Mouse (Mus musculus) midbrain, postnatal 0 days (tissue): ENCODE results near the gene Atf6. TPM values are rescaled to one million over a fixed set of nuclear protein-coding genes. Genes with fewer than 3 reads are reported as not detected.

Source experiments
- ATAC-seq: fragments of 200-750 bp; cut with Nextera tagmentation; 2 replicates; pipeline ENCODE4 v1.8.0; 2017; ENCODE audit warnings: moderate number of reproducible peaks, mild to moderate bottlenecking, moderate TSS enrichment, moderate library complexity; ENCODE audit not compliant: low FRiP score
- DNase-seq: peaks from one replicate; pipeline ENCODE4 v3.0.0-alpha.2; 2015; ENCODE audit warnings: low spot score
- H3K27ac ChIP-seq: fragments of 300-500 bp; sonication (generic); 2 replicates; pipeline ENCODE4 v1.5.1; 2014; ENCODE audit warnings: low read depth, mild to moderate bottlenecking, low read length, mixed read lengths
- H3K27me3 ChIP-seq: fragments of 300-500 bp; sonication (generic); 2 replicates; pipeline ENCODE4 v1.6.1; 2014; ENCODE audit warnings: low read length, control low read depth, mixed read lengths; ENCODE audit not compliant: insufficient read depth
- H3K36me3 ChIP-seq: fragments of 300-500 bp; sonication (generic); 2 replicates; pipeline ENCODE4 v1.6.1; 2014; ENCODE audit warnings: low read length, control low read depth, mixed read lengths; ENCODE audit not compliant: insufficient read depth
- H3K4me1 ChIP-seq: fragments of 300-500 bp; sonication (generic); 2 replicates; pipeline ENCODE4 v1.6.1; 2014; ENCODE audit warnings: mild to moderate bottlenecking, control low read depth, antibody characterized with exemption, low read length, mixed read lengths; ENCODE audit not compliant: insufficient read depth
- H3K4me2 ChIP-seq: fragments of 300-500 bp; sonication (generic); 2 replicates; pipeline ENCODE4 v1.6.1; 2014; ENCODE audit warnings: low read depth, mild to moderate bottlenecking, low read length, mixed read lengths; ENCODE audit not compliant: poor library complexity, severe bottlenecking
- H3K4me3 ChIP-seq: fragments of 300-500 bp; sonication (generic); 2 replicates; pipeline ENCODE4 v1.5.1; 2014; ENCODE audit warnings: low read depth, mild to moderate bottlenecking, low read length, moderate library complexity
- H3K9ac ChIP-seq: fragments of 300-500 bp; sonication (generic); replicated peaks from 2 replicates; pipeline ENCODE4 v1.6.1; 2014; ENCODE audit warnings: mild to moderate bottlenecking, low read length, moderate library complexity, mixed read lengths; ENCODE audit not compliant: poor library complexity, severe bottlenecking
- H3K9me3 ChIP-seq: fragments of 300-500 bp; sonication (generic); 2 replicates; pipeline ENCODE4 v1.6.1; 2016; ENCODE audit warnings: low read length, control low read depth
- CTCF ChIP-seq: IDR thresholded peaks from 2 replicates; pipeline ENCODE4 v1.5.1; 2016; ENCODE audit warnings: antibody characterized with exemption, mild to moderate bottlenecking
- WGBS: fragments of 180-500 bp; shearing (Covaris S2); extraction: QIAGEN DNeasy Blood & Tissue Kit; methylation state at CpG from one replicate; pipeline ENCODE4 v1.1.7; 2014; 5-methylcytosine and 5-hydroxymethylcytosine counted together
- polyA plus RNA-seq: library from polyadenylated mRNA; unstranded; fragments of >200 nt; fragmentation: Nextera tagmentation; extraction: Ambion mirVana; gene quantifications from 2 replicates; pipeline ENCODE4 v1.2.1, GENCODE M21; 2015
- total RNA-seq: library from RNA; depleted of rRNA; stranded (reverse); fragments of >200 nt; gene quantifications from 2 replicates; pipeline ENCODE4 v1.2.3, GENCODE M21; 2014

Gene Atf6
- total and polyA plus RNA-seq, 2 experiments from 2014 or later = 5.4 to 17.4 TPM

- no peak for ATAC-seq
- no peaks in the 10 kb centered on the region for H3K9me3 ChIP-seq
- WGBS = 87% methylated on average over 14 of the region's 14 CpGs
- no peak for TF ChIP-seq CTCF
- H3K4me1 ChIP-seq = no peaks in the 10 kb centered on the region
- H3K27ac ChIP-seq = no peak overlapping the region
- H3K4me3 ChIP-seq = no peak overlapping the region
- H3K27me3 ChIP-seq = no peaks in the 10 kb centered on the region
- no peak overlapping the region for H3K4me2 ChIP-seq
- no peaks in the 10 kb centered on the region for H3K36me3 ChIP-seq
- DNase-seq = no peak
- H3K9ac ChIP-seq = no peak overlapping the region
These were observed 47.3 kb downstream of the Atf6 start for GRCm38 (mm10) chr1:170820103-170820814.

GRCm38 (mm10) chr1:170815287-170816004 is 52.1 kb downstream of the Atf6 start:
- H3K36me3 ChIP-seq = no peaks in the 10 kb centered on the region
- ATAC-seq (no peak), DNase-seq (no peak)
- no peak for TF ChIP-seq CTCF
- H3K4me3 ChIP-seq = no peak overlapping the region
- H3K9ac ChIP-seq = no peak overlapping the region
- no peak overlapping the region for H3K4me2 ChIP-seq
- 96% methylated on average over 2 of the region's 2 CpGs for WGBS
- no peak overlapping the region for H3K27ac ChIP-seq
- no peaks in the 10 kb centered on the region for H3K9me3 ChIP-seq
- no peaks in the 10 kb centered on the region for H3K4me1 ChIP-seq
- no peaks in the 10 kb centered on the region for H3K27me3 ChIP-seq

DNA sequence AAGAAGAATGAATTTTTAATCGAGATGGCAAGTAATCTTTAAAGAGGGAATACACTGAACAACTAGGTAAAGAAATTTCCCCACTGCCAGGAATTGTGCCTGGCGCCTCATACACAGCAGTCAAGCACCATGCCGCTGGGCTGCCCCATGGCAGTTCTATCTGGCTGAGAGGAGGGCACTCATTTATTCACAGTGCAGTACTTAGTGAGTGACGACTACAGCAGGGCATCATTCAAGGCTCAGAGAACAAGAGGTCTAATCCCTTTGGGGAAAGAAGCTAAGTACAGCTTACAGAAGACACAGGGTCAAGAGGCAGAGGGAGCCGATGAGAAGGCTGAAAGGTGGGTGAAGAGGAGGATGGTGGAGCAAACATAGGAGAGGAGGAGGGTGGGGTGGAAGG is 54.7 kb downstream of the Atf6 start:
- TF ChIP-seq CTCF = no peak
- Histone ChIP-seq H3K27ac (no peak overlapping the region), H3K27me3 (no peaks in the 10 kb centered on the region), H3K4me1 (no peaks in the 10 kb centered on the region), H3K36me3 (no peaks in the 10 kb centered on the region), H3K9me3 (no peaks in the 10 kb centered on the region), H3K4me2 (no peak overlapping the region), H3K9ac (no peak overlapping the region), H3K4me3 (no peak overlapping the region)
- no peak for ATAC-seq
- 48% methylated on average over 5 of the region's 5 CpGs for WGBS
- no peak for DNase-seq

- Histone ChIP-seq H3K4me3 (no peak overlapping the region), H3K36me3 (no peaks in the 10 kb centered on the region), H3K9ac (no peak overlapping the region), H3K9me3 (no peaks in the 10 kb centered on the region), H3K4me2 (no peak overlapping the region), H3K4me1 (no peaks in the 10 kb centered on the region), H3K27me3 (no peaks in the 10 kb centered on the region), H3K27ac (no peak overlapping the region)
- ATAC-seq (no peak), DNase-seq (no peak)
- no peak for TF ChIP-seq CTCF
- 89% methylated on average over 2 of the region's 2 CpGs for WGBS
These were observed 59.8 kb downstream of the Atf6 start for GRCm38 (mm10) chr1:170807600-170808270.

GRCm38 (mm10) chr1:170804721-170805120 is 62.9 kb downstream of the Atf6 start:
- ATAC-seq = no peak
- no peak for DNase-seq
- H3K27me3 ChIP-seq = no peaks in the 10 kb centered on the region
- no peak for TF ChIP-seq CTCF
- WGBS = 39% methylated on average over 11 of the region's 11 CpGs
- H3K4me2 ChIP-seq = no peak overlapping the region
- no peak overlapping the region for H3K4me3 ChIP-seq
- H3K4me1 ChIP-seq = no peaks in the 10 kb centered on the region
- H3K27ac ChIP-seq = no peak overlapping the region
- no peak overlapping the region for H3K9ac ChIP-seq
- no peaks in the 10 kb centered on the region for H3K9me3 ChIP-seq
- H3K36me3 ChIP-seq = no peaks in the 10 kb centered on the region; the same call in 1 of the 2 replicates

- Histone ChIP-seq H3K27me3 (no peaks in the 10 kb centered on the region), H3K27ac (no peak overlapping the region), H3K9me3 (no peaks in the 10 kb centered on the region), H3K4me3 (no peak overlapping the region), H3K4me2 (no peak overlapping the region), H3K9ac (no peak overlapping the region), H3K4me1 (no peaks in the 10 kb centered on the region), H3K36me3 (no peaks in the 10 kb centered on the region; the same call in 1 of the 2 replicates)
- no peak for TF ChIP-seq CTCF
- no peak for DNase-seq
- WGBS = 66% methylated on average over 7 of the region's 7 CpGs
- ATAC-seq = no peak
These were observed 64.9 kb downstream of the Atf6 start for GRCm38 (mm10) chr1:170802669-170803068.
